Mouse (Mus musculus): ENCODE data around the gene Micall2.

DNA sequence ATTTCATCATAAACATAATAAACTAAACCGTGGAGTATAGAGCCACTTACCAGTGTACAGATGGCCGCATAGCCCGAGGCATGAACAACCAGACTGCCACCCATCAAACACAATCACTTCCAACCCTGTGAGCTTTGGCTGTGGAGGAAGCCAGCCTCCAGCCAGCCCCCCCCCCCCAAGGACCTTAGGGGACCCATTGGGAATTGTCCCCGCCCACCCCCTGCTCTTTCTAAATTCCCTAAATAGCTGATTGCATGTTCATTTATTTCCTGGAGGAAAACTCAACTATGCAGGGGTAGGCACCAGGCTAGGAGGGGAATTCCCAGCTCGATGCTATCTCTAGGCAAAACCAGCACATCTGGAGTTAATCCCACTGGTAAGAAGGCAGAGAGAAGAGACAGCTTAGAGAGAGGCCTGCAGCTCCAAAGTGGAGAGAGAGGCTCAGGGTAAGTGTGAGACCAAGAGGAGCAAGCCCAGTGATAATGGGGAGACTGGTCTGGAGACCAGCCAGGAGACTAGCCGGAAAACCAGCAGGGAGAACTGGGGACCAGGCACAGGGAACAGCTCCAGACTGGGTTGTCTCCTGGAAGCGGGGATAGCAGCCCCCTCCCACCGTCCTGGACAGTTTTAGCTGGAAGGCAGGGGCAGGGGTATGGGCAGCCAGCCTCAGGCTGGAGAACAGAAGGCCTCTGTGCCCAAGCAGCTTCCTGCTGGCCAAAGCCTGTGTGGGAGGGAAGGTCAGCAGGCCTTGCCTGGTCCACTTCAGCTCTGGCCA lies 5.2 kb downstream of the Micall2 start:
- TF ChIP-seq CTCF (IDR thresholded peaks at IDR 0.05; ENCODE audit: extremely low read depth, insufficient read depth, insufficient read length, insufficient replicate concordance) (no peak), POLR2A (IDR thresholded peaks at IDR 0.05; ENCODE audit: low read depth, low read length) (no peak)

All from spleen, adult 2 months (tissue).